Mouse (Mus musculus) hematopoietic multipotent progenitor cell, adult 10-12 weeks (in vitro differentiated cells): ENCODE data around the gene Capn12. TPM values are rescaled to one million over a fixed set of nuclear protein-coding genes. Genes with fewer than 3 reads are reported as not detected.

Experiments used
- polyA plus RNA-seq: library from polyadenylated mRNA; stranded (reverse); fragments of >175 nt; gene quantifications from 2 replicates; pipeline ENCODE4 v1.2.3, GENCODE M21; 2012; ENCODE audit warnings: low replicate concordance

Gene Capn12
- 0.03 TPM in 1 of 2 replicates, not detected in the other for polyA plus RNA-seq

GRCm38 (mm10) chr7:28881199-28881598 is at the start of gene Capn12:
TSS of gene Capn12 (plus strand) at chr7:28881422.

GRCm38 (mm10) chr7:28833723-28834347 is 47.4 kb upstream of the Capn12 start, which contains the start of gene Lgals4:
TSS of gene Lgals4 (plus strand) at chr7:28833854.

GRCm38 (mm10) chr7:28863540-28863939 is 17.7 kb upstream of the Capn12 start, which contains the start of gene Lgals7:
TSS of gene Lgals7 (plus strand) at chr7:28863853.

Other genes starting within 250 kb of the Capn12 start
- gene Fbxo27, start 188.6 kb upstream of the Capn12 start, polyA plus RNA-seq = 1.7 and 3.7 TPM in 2 replicates
- 5.3 and 10.8 TPM in 2 replicates for gene Fbxo17, start 164.6 kb upstream of the Capn12 start, polyA plus RNA-seq
- 101 and 240 TPM in 2 replicates for gene Mrps12, start 139.6 kb upstream of the Capn12 start, polyA plus RNA-seq
- 31.9 and 34.0 TPM in 2 replicates for gene Sars2, start 139.4 kb upstream of the Capn12 start, polyA plus RNA-seq
- not detected in 2 replicates for gene Ccer2, start 125.2 kb upstream of the Capn12 start, polyA plus RNA-seq
- gene Sirt2, start 114.7 kb upstream of the Capn12 start, polyA plus RNA-seq = 147 and 155 TPM in 2 replicates
- gene Nfkbib, start 113.9 kb upstream of the Capn12 start, polyA plus RNA-seq = 141 and 276 TPM in 2 replicates
- 181 and 415 TPM in 2 replicates for gene Rinl, start 92.5 kb upstream of the Capn12 start, polyA plus RNA-seq
- 330 and 575 TPM in 2 replicates for gene Hnrnpl, start 72.9 kb upstream of the Capn12 start, polyA plus RNA-seq
- 11.3 and 45.0 TPM in 2 replicates for gene Ech1, start 56.2 kb upstream of the Capn12 start, polyA plus RNA-seq
- 3.5 and 5.1 TPM in 2 replicates for gene Lgals4, start 47.6 kb upstream of the Capn12 start, polyA plus RNA-seq
- gene Lgals7, start 17.6 kb upstream of the Capn12 start, polyA plus RNA-seq = 0.22 and 0.39 TPM in 2 replicates
- 220 and 236 TPM in 2 replicates for gene Actn4, start 80.9 kb downstream of the Capn12 start, polyA plus RNA-seq
- gene Eif3k, start 100.4 kb downstream of the Capn12 start, polyA plus RNA-seq = 58.3 and 170 TPM in 2 replicates
- gene Map4k1, start 100.6 kb downstream of the Capn12 start, polyA plus RNA-seq = 503 and 613 TPM in 2 replicates
- gene Ryr1, start 243.8 kb downstream of the Capn12 start, polyA plus RNA-seq = 0.59 and 0.78 TPM in 2 replicates